Mouse (Mus musculus) central nervous system, embryonic 18 days (tissue): ENCODE measurements around the gene Fam169a. TPM values are rescaled to one million over a fixed set of nuclear protein-coding genes. Genes with fewer than 3 reads are reported as not detected.

Experiments used
- polyA plus RNA-seq: library from polyadenylated mRNA; depleted of rRNA; stranded (reverse); fragments of >200 nt; gene quantifications from 2 replicates; pipeline ENCODE4 v1.2.3, GENCODE M21; 2012; rRNA removed

The Fam169a gene
- polyA plus RNA-seq = 18.7 and 21.0 TPM in 2 replicates

GRCm38 (mm10) chr13:97066649-97067550 is at the start of gene Fam169a:
Gene Fam169a, plus strand, starts transcription at chr13:97067286.

GRCm38 (mm10) chr13:97034262-97034661 is 32.8 kb upstream of the Fam169a start, which contains the start of gene 1700029F12Rik:
Gene 1700029F12Rik, minus strand, starts transcription at chr13:97034362.

GRCm38 (mm10) chr13:97099187-97099852 is 32.2 kb downstream of the Fam169a start, which contains the start of gene Gm6169:
Gene Gm6169, minus strand, starts transcription at chr13:97099237.

GRCm38 (mm10) chr13:97137466-97138400 is 70.6 kb downstream of the Fam169a start, which contains the start of the genes Gfm2 and Nsa2:
Gene Gfm2, plus strand, starts transcription at chr13:97137937.
Gene Nsa2, minus strand, starts transcription at chr13:97137937.

Other genes with a start within 250 kb of the Fam169a start
- gene Gcnt4, start 142.6 kb upstream of the Fam169a start, polyA plus RNA-seq = 0.32 and 0.36 TPM in 2 replicates
- not detected in 2 replicates for gene 1700029F12Rik, start 32.9 kb upstream of the Fam169a start, polyA plus RNA-seq
- 0.45 and 0.47 TPM in 2 replicates for gene Gm6169, start 32.0 kb downstream of the Fam169a start, polyA plus RNA-seq
- gene Gfm2, start 70.7 kb downstream of the Fam169a start, polyA plus RNA-seq = 29.9 and 33.7 TPM in 2 replicates
- 79.6 and 83.8 TPM in 2 replicates for gene Nsa2, start 70.7 kb downstream of the Fam169a start, polyA plus RNA-seq
- gene Hexb, start 131.1 kb downstream of the Fam169a start, polyA plus RNA-seq = 36.9 and 38.6 TPM in 2 replicates
- 319 and 378 TPM in 2 replicates for gene Enc1, start 173.8 kb downstream of the Fam169a start, polyA plus RNA-seq